Mouse (Mus musculus) midbrain, embryonic 16.5 days (tissue): ENCODE data around the gene Gngt1. TPM values are rescaled to one million over a fixed set of nuclear protein-coding genes. Genes with fewer than 3 reads are reported as not detected.

Source experiments
- polyA plus RNA-seq: library from polyadenylated mRNA; unstranded; fragments of >200 nt; fragmentation: Nextera tagmentation; extraction: Ambion mirVana; gene quantifications from 2 replicates; pipeline ENCODE4 v1.2.1, GENCODE M21; 2015

Gene Gngt1
- polyA plus RNA-seq, 1 experiment from 2014 or later, result not detected

Other genes with a start within 250 kb of the Gngt1 start
- 8.9 and 9.6 TPM in 2 replicates for gene Calcr, start 229.1 kb upstream of the Gngt1 start, polyA plus RNA-seq
- gene Tfpi2, start 4.9 kb upstream of the Gngt1 start, polyA plus RNA-seq, result 0.34 and 0.40 TPM in 2 replicates
- 21.8 and 22.8 TPM in 2 replicates for gene Gng11, start 10.1 kb downstream of the Gngt1 start, polyA plus RNA-seq
- gene Bet1, start 93.2 kb downstream of the Gngt1 start, polyA plus RNA-seq, result 26.5 and 26.9 TPM in 2 replicates